Mouse (Mus musculus) adipocyte (in vitro differentiated cells): Measurements from ENCODE around the gene Rdh5.

Experiments used
- DNase-seq: peaks from one replicate; pipeline ENCODE4 v3.0.0-alpha.2; 2016; ENCODE audit warnings: low spot score

Gene Rdh5

GRCm38 (mm10) chr10:128929638-128930378, 7.1 kb upstream of the Rdh5 start:
- peak; percentile 82 for DNase-seq

- DNase-seq = peak; percentile 91
These were observed 5.7 kb upstream of the Rdh5 start for GRCm38 (mm10) chr10:128928356-128928755.

GRCm38 (mm10) chr10:128923935-128924334, 1.2 kb upstream of the Rdh5 start, which contains the start of gene Bloc1s1:
Gene Bloc1s1, minus strand, starts transcription at chr10:128924035.
- DNase-seq = peak; percentile 34

GRCm38 (mm10) chr10:128923013-128923691, 464 bp upstream of the Rdh5 start:
- DNase-seq = peak; percentile 98

- DNase-seq = peak; percentile 82
These were observed 536 bp downstream of the Rdh5 start for GRCm38 (mm10) chr10:128921883-128922821.

- peak; percentile 58 for DNase-seq
These were observed 1.4 kb downstream of the Rdh5 start for GRCm38 (mm10) chr10:128921251-128921650.

- DNase-seq = peak; percentile 93
These were observed 1.9 kb downstream of the Rdh5 start for GRCm38 (mm10) chr10:128920736-128921161.

- DNase-seq = no peak
These were observed 2.7 kb downstream of the Rdh5 start for GRCm38 (mm10) chr10:128919966-128920365.

GRCm38 (mm10) chr10:128919203-128919631, 3.5 kb downstream of the Rdh5 start:
- peak; percentile 77 for DNase-seq

- DNase-seq = peak; percentile 54
These were observed 4.4 kb downstream of the Rdh5 start for GRCm38 (mm10) chr10:128918246-128918645.

- DNase-seq = no peak
These were observed 5.3 kb downstream of the Rdh5 start for GRCm38 (mm10) chr10:128917400-128917799.

- DNase-seq = no peak
These were observed 6.0 kb downstream of the Rdh5 start for GRCm38 (mm10) chr10:128916665-128917064.

- no peak for DNase-seq
These were observed 7.1 kb downstream of the Rdh5 start for GRCm38 (mm10) chr10:128915550-128915949.

- no peak for DNase-seq
These were observed 9.0 kb downstream of the Rdh5 start for GRCm38 (mm10) chr10:128913696-128914095.

- peak; percentile 93 for DNase-seq
These were observed 9.5 kb downstream of the Rdh5 start for GRCm38 (mm10) chr10:128913219-128913618.

- no peak for DNase-seq
These were observed 9.9 kb downstream of the Rdh5 start for GRCm38 (mm10) chr10:128912791-128913190.

GRCm38 (mm10) chr10:128912268-128912667, 10.4 kb downstream of the Rdh5 start:
- no peak for DNase-seq

GRCm38 (mm10) chr10:128911430-128911829, 11.3 kb downstream of the Rdh5 start:
- DNase-seq = no peak

- DNase-seq = peak; percentile 70
These were observed 12.4 kb downstream of the Rdh5 start for GRCm38 (mm10) chr10:128910066-128910841.

- DNase-seq = peak; percentile 88
These were observed 13.1 kb downstream of the Rdh5 start for GRCm38 (mm10) chr10:128909567-128910028.

- peak; percentile 70 for DNase-seq
These were observed 13.8 kb downstream of the Rdh5 start for GRCm38 (mm10) chr10:128908778-128909448.
